Mouse (Mus musculus) layer of hippocampus, adult 11-12 months (tissue): ENCODE measurements around the gene Lamtor3.
"Not testable (repeated sequence)": the region's sequence is repeated elsewhere in the genome, so short reads cannot be mapped to it uniquely, and the experiment has no call there.

Experiments
- DNase-seq: peaks from one replicate; pipeline ENCODE4 v3.0.0; 2022; ENCODE audit warnings: low spot score

The Lamtor3 gene

GRCm38 (mm10) chr3:137935570-137936525 is 17.5 kb downstream of the Lamtor3 start:
- DNase-seq = no peak

GRCm38 (mm10) chr3:137936541-137936940 is 18.2 kb downstream of the Lamtor3 start:
- no peak for DNase-seq

DNA sequence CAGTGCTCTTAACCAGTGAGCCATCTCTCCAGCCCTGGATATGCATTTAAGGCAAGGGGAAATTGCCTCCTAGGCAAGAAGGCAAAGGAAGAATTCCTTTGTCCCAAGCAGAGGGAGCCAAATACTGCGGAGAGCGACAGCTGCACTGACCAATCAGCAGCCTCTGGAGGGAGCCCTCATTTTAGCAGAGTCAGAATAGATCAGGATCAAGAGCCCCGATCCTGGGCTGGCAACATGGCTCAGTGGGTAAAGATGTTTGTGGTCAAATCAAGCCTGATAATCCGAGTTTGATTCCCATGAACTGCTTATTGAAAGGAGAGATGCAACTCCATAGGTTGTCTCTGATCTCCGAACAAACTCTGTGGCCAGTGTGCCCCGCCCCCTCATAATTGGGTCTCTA is 20.3 kb downstream of the Lamtor3 start:
- no peak for DNase-seq

- DNase-seq = no peak
Measured at GRCm38 (mm10) chr3:137940757-137941156, 22.5 kb downstream of the Lamtor3 start.

DNA sequence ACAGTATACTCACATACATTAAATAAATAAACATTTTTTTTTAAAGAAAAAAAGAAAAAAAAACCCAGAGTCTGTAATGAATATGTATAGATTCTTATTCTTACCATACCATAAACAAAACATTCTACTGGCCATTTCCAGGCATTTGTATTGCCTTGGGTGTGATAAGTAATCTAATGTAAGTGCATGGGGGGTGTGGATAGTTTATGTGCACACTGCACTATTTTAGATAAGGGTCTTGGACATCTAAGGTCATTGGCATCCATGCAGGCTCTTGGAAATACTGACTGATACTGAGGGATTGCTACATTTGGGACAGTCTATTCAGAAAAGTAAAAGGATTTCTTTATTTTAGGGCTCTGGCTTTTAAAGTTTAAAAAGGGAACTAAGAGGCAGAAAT is 23.2 kb downstream of the Lamtor3 start:
- no peak for DNase-seq

GRCm38 (mm10) chr3:137942098-137942622 is 23.9 kb downstream of the Lamtor3 start:
- no peak for DNase-seq

- DNase-seq = no peak
Measured at GRCm38 (mm10) chr3:137943737-137944154, 25.4 kb downstream of the Lamtor3 start.

- DNase-seq = no peak
Measured at GRCm38 (mm10) chr3:137946827-137947226, 28.5 kb downstream of the Lamtor3 start.

GRCm38 (mm10) chr3:137947525-137947924 is 29.2 kb downstream of the Lamtor3 start:
- no peak for DNase-seq

- no peak for DNase-seq
Measured at GRCm38 (mm10) chr3:137950191-137950885, 32.0 kb downstream of the Lamtor3 start.

GRCm38 (mm10) chr3:137951302-137951701 is 33.0 kb downstream of the Lamtor3 start:
- not testable (repeated sequence) for DNase-seq

DNA sequence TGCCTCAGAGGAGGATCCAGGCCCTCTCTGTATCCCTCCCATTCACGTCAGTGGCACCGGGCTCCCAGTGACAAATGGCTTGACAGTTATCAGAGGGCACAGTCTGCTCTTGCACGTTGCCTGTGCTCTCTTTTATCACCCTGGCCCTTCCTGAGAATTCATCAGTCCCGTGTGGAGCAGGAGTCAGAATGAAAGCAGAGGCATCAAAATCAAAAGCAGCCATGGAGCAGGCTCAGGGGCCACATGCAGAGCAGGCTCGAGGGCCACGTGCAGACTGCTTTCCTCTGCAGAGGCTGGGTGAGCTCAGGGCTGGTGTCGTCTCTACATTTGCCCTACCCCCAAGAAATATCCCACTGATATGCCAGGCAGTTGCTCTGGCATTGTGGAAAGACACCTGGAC is 33.5 kb downstream of the Lamtor3 start:
- no peak for DNase-seq

- DNase-seq = peak; percentile 19
Measured at GRCm38 (mm10) chr3:137952225-137952913, 34.1 kb downstream of the Lamtor3 start.

GRCm38 (mm10) chr3:137952914-137953880 is 34.9 kb downstream of the Lamtor3 start:
- DNase-seq = peak; percentile 77

- no peak for DNase-seq
Measured at GRCm38 (mm10) chr3:137954256-137954916, 36.1 kb downstream of the Lamtor3 start.

GRCm38 (mm10) chr3:137955560-137956081 is 37.3 kb downstream of the Lamtor3 start:
- DNase-seq = no peak

- DNase-seq = no peak
Measured at GRCm38 (mm10) chr3:137957864-137958263, 39.6 kb downstream of the Lamtor3 start.

GRCm38 (mm10) chr3:137958352-137958751 is 40.0 kb downstream of the Lamtor3 start:
- no peak for DNase-seq

DNA sequence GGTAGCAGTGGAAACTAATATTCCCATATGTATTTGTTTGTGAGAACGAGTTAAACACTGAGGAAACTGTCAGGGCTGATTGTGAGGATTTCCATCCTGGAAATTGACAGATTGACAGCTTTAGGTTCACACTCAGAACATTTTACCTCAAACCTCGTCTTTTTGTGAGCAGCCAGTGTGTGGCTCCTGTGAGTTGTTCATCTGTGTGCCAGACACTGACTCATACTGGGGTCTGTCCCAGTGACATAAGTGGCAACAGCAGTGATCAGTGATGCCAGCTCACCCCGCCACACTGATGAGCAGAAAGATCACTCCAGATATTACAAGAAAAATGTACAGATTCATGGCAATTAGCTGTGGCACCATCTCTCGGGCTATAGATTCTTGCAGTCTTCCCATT is 41.1 kb downstream of the Lamtor3 start:
- DNase-seq = no peak

DNA sequence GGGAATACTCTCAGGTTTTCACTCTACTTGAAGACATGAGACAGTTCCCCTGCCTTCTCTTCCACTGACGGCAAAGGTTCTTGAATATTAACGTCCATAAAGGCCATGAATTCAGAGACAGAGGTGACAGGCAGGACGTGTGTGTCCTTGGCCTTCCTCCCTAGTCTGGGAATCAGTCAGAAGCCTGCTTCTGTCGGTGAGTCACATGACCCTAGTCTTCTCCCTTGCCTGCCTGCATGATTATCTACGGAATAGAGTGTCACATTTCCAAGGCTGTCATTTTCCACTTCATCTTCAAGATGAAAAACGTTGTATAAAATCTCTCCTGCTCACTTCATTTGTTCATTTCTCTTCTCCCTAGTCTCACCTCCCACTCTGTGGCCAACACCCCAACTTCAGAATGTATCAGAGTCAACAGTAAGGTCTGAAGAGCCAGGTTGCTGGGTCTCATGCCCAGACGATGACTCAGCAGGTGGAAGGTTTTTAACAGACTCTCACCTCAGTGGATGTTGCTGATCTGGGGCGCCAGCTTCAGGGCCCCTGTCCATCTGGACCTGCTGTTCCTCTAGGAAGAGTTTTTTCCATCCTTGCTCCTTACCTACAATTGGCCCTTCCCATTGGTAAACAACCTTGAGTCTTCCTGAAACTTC is 43.6 kb downstream of the Lamtor3 start:
- no peak for DNase-seq
